Comparison of ENCODE assay signal across 50 mouse cellular contexts in genomic region chr9:18962021-18962420, GRCm38 (mm10). TPM values are rescaled to one million over a fixed set of nuclear protein-coding genes. Genes with fewer than 3 reads are reported as not detected.
"Had no signal": no experiment of that assay in that cellular context is flagged by ENCODE, and none has a peak within 500 bp of the region (broad histone marks: within the 10 kb centered on the region; RNA-seq: fewer than 3 reads in every experiment).

No protein-coding gene starts in this region.

- H3K9me3 ChIP-seq: heart, embryonic 12.5 days; heart, embryonic 13.5 days; heart, embryonic 15.5 days; hindbrain, embryonic 12.5 days; hindbrain, embryonic 13.5 days; hindbrain, embryonic 15.5 days; intestine, embryonic 15.5 days; kidney, embryonic 15.5 days had no signal

- ATAC-seq: hindbrain, embryonic 16.5 days; hindbrain, postnatal 0 days; inflammation-experienced regulatory T-cells, adult 6 months; intestine, embryonic 15.5 days; intestine, embryonic 16.5 days; intestine, postnatal 0 days had no signal

- H3K27ac ChIP-seq: heart, embryonic 13.5 days; heart, embryonic 15.5 days; hindbrain, embryonic 10.5 days; hindbrain, embryonic 12.5 days; hindbrain, embryonic 13.5 days; hindbrain, embryonic 15.5 days; hindbrain, postnatal 0 days; intestine, embryonic 15.5 days; kidney, embryonic 15.5 days; kidney, postnatal 0 days; layer of hippocampus, adult 2 months; left cerebral cortex, adult 2 months had no signal

- H3K9ac ChIP-seq: heart, embryonic 12.5 days; heart, embryonic 13.5 days; heart, embryonic 15.5 days; hindbrain, embryonic 12.5 days; hindbrain, embryonic 13.5 days; hindbrain, embryonic 15.5 days; intestine, embryonic 15.5 days; kidney, embryonic 15.5 days had no signal

- DNase-seq: heart, postnatal 10 days; heart, postnatal 14 days; heart, postnatal 36 days; heart, postnatal 4 days; kidney, adult 11 months; kidney, adult 18-20 months; kidney, adult 8-10 months; kidney, adult 9 months; kidney, postnatal 10 days; kidney, postnatal 14 days; kidney, postnatal 25 days; kidney, postnatal 36 days; kidney, postnatal 4 days; layer of hippocampus, adult 9-11 months; layer of hippocampus, postnatal 36 days had no signal

- H3K36me3 ChIP-seq: heart, embryonic 12.5 days; heart, embryonic 13.5 days; heart, embryonic 15.5 days; hindbrain, embryonic 10.5 days; hindbrain, embryonic 12.5 days; hindbrain, embryonic 13.5 days; hindbrain, embryonic 15.5 days; intestine, embryonic 15.5 days; kidney, embryonic 15.5 days had no signal

- H3K27me3 ChIP-seq: heart, embryonic 12.5 days; heart, embryonic 13.5 days; heart, embryonic 15.5 days; hindbrain, embryonic 12.5 days; hindbrain, embryonic 13.5 days; hindbrain, embryonic 15.5 days; intestine, embryonic 15.5 days; kidney, embryonic 15.5 days had no signal

- H3K4me3 ChIP-seq: heart, embryonic 12.5 days; heart, embryonic 13.5 days; heart, embryonic 15.5 days; hindbrain, embryonic 10.5 days; hindbrain, embryonic 12.5 days; hindbrain, embryonic 13.5 days; hindbrain, embryonic 15.5 days; intestine, embryonic 15.5 days; kidney, embryonic 15.5 days; layer of hippocampus, adult 2 months; left cerebral cortex, adult 2 months had no signal

- H3K4me2 ChIP-seq: heart, embryonic 12.5 days; heart, embryonic 13.5 days; heart, embryonic 15.5 days; hindbrain, embryonic 12.5 days; hindbrain, embryonic 13.5 days; hindbrain, embryonic 15.5 days; intestine, embryonic 15.5 days; kidney, embryonic 15.5 days had no signal

- H3K4me1 ChIP-seq: heart, embryonic 12.5 days; heart, embryonic 13.5 days; heart, embryonic 15.5 days; hindbrain, embryonic 10.5 days; hindbrain, embryonic 12.5 days; hindbrain, embryonic 13.5 days; hindbrain, embryonic 15.5 days; intestine, embryonic 15.5 days; kidney, embryonic 15.5 days had no signal

RNA-seq across cellular contexts. Expression of gene Olfr832, which starts 25.1 kb away (rescaled TPM):
- total RNA-seq: heart, postnatal 10 days; heart, postnatal 14 days; heart, postnatal 25 days; heart, postnatal 36 days; heart, postnatal 4 days; hematopoietic stem cell, adult 5-6 weeks; hindbrain, postnatal 0 days; layer of hippocampus, adult 18-20 months; layer of hippocampus, adult 2 months; layer of hippocampus, adult 8-10 months; layer of hippocampus, postnatal 10 days; layer of hippocampus, postnatal 14 days; layer of hippocampus, postnatal 25 days; layer of hippocampus, postnatal 36 days; left cerebral cortex, adult 18-20 months; left cerebral cortex, adult 2 months; left cerebral cortex, adult 8-10 months; left cerebral cortex, postnatal 10 days had no signal
- polyA plus RNA-seq: heart, embryonic 12.5 days; heart, embryonic 13.5 days; heart, embryonic 14.5 days; heart, embryonic 15.5 days; heart, embryonic 16.5 days; heart, postnatal 0 days; hindbrain, embryonic 10.5 days; hindbrain, embryonic 11.5 days; hindbrain, embryonic 12.5 days; hindbrain, embryonic 13.5 days; hindbrain, embryonic 15.5 days; hindbrain, embryonic 16.5 days; hindbrain, postnatal 0 days; inflammation-experienced regulatory T-cells, adult 6 months; intestine, embryonic 14.5 days; intestine, embryonic 15.5 days; intestine, embryonic 16.5 days; intestine, postnatal 0 days; kidney, embryonic 14.5 days; kidney, embryonic 15.5 days; kidney, embryonic 16.5 days; large intestine, adult 2 months had no signal

RNA-seq across cellular contexts. Expression of gene Olfr834, which starts 25.8 kb away (rescaled TPM):
- total RNA-seq: heart, postnatal 10 days; heart, postnatal 14 days; heart, postnatal 25 days; heart, postnatal 36 days; heart, postnatal 4 days; hematopoietic stem cell, adult 5-6 weeks; hindbrain, postnatal 0 days; layer of hippocampus, adult 18-20 months; layer of hippocampus, adult 2 months; layer of hippocampus, adult 8-10 months; layer of hippocampus, postnatal 10 days; layer of hippocampus, postnatal 14 days; layer of hippocampus, postnatal 25 days; layer of hippocampus, postnatal 36 days; left cerebral cortex, adult 18-20 months; left cerebral cortex, adult 2 months; left cerebral cortex, adult 8-10 months; left cerebral cortex, postnatal 10 days had no signal
- polyA plus RNA-seq: heart, embryonic 12.5 days; heart, embryonic 13.5 days; heart, embryonic 14.5 days; heart, embryonic 15.5 days; heart, embryonic 16.5 days; heart, postnatal 0 days; hindbrain, embryonic 10.5 days; hindbrain, embryonic 11.5 days; hindbrain, embryonic 12.5 days; hindbrain, embryonic 13.5 days; hindbrain, embryonic 15.5 days; hindbrain, embryonic 16.5 days; hindbrain, postnatal 0 days; inflammation-experienced regulatory T-cells, adult 6 months; intestine, embryonic 14.5 days; intestine, embryonic 15.5 days; intestine, embryonic 16.5 days; intestine, postnatal 0 days; kidney, embryonic 14.5 days; kidney, embryonic 15.5 days; kidney, embryonic 16.5 days; kidney, postnatal 0 days; large intestine, adult 2 months had no signal
